Mouse (Mus musculus) hindbrain, embryonic 16.5 days (tissue): ENCODE measurements around the gene Abca17. TPM values are rescaled to one million over a fixed set of nuclear protein-coding genes. Genes with fewer than 3 reads are reported as not detected.

Experiments used
- ATAC-seq: fragments of 200-750 bp; cut with Nextera tagmentation; 2 replicates; pipeline ENCODE4 v1.8.0; 2017; ENCODE audit warnings: moderate TSS enrichment, moderate library complexity
- H3K27ac ChIP-seq: fragments of 300-500 bp; sonication (generic); 2 replicates; pipeline ENCODE4 v1.5.1; 2014; ENCODE audit warnings: low read depth, mild to moderate bottlenecking, control low read depth, low read length, moderate library complexity
- H3K27me3 ChIP-seq: fragments of 300-500 bp; sonication (generic); replicated peaks from 2 replicates; pipeline ENCODE4 v1.6.1; 2014; ENCODE audit warnings: low read length; ENCODE audit not compliant: control insufficient read depth, insufficient read depth
- H3K36me3 ChIP-seq: fragments of 300-500 bp; sonication (generic); 2 replicates; pipeline ENCODE4 v1.6.1; 2014; ENCODE audit warnings: mild to moderate bottlenecking, low read length, moderate library complexity, mixed read lengths; ENCODE audit not compliant: control insufficient read depth, insufficient read depth
- H3K4me1 ChIP-seq: fragments of 300-500 bp; sonication (generic); 2 replicates; pipeline ENCODE4 v1.6.1; 2014; ENCODE audit warnings: low read depth, low read length; ENCODE audit not compliant: control insufficient read depth, insufficient read depth
- H3K4me2 ChIP-seq: fragments of 300-500 bp; sonication (generic); 2 replicates; pipeline ENCODE4 v1.6.1; 2014; ENCODE audit warnings: mild to moderate bottlenecking, low read length, control low read depth, moderate library complexity
- H3K4me3 ChIP-seq: fragments of 300-500 bp; sonication (generic); 2 replicates; pipeline ENCODE4 v1.5.1; 2014; ENCODE audit warnings: mild to moderate bottlenecking, low read length, control low read depth, moderate library complexity
- H3K9ac ChIP-seq: fragments of 300-500 bp; sonication (generic); 2 replicates; pipeline ENCODE4 v1.6.1; 2014; ENCODE audit warnings: low read depth, mild to moderate bottlenecking, control low read depth, low read length, moderate library complexity
- H3K9me3 ChIP-seq: fragments of 300-500 bp; sonication (generic); 2 replicates; pipeline ENCODE4 v1.6.1; 2014; ENCODE audit warnings: mild to moderate bottlenecking, low read length, moderate library complexity; ENCODE audit not compliant: control insufficient read depth
- WGBS: fragments of 180-500 bp; shearing (Covaris S2); extraction: QIAGEN DNeasy Blood & Tissue Kit; methylation state at CpG from one replicate; pipeline ENCODE4 v1.1.7; 2014; 5-methylcytosine and 5-hydroxymethylcytosine counted together
- microRNA-seq: library from miRNA; unstranded; fragments of <30 nt; microRNA quantifications from one replicate; pipeline ENCODE4, GENCODE M21; 2017
- polyA plus RNA-seq: library from polyadenylated mRNA; unstranded; fragments of >200 nt; fragmentation: Nextera tagmentation; extraction: Ambion mirVana; gene quantifications from 2 replicates; pipeline ENCODE4 v1.2.1, GENCODE M21; 2015

Abca17 gene
- polyA plus RNA-seq, 1 experiment from 2014 or later = 1.2 TPM

- Histone ChIP-seq H3K4me1 (peaks cover 17% of the 10 kb centered on the region), H3K9me3 (no peaks in the 10 kb centered on the region), H3K36me3 (peaks cover 23% of the 10 kb centered on the region), H3K27me3 (no peaks in the 10 kb centered on the region), H3K4me2 (no peak overlapping the region), H3K9ac (no peak overlapping the region), H3K4me3 (no peak overlapping the region), H3K27ac (no peak overlapping the region)
- WGBS = 65% methylated on average over 4 of the region's 4 CpGs
- ATAC-seq = no peak
Measured at GRCm38 (mm10) chr17:24216836-24217235, 134.0 kb downstream of the Abca17 start.

Small RNA genes within 50 kb of the gene (microRNA-seq; reads per million reads assigned to microRNA genes)
- gene Gm24427 (not detected), gene Mir5134 (0.62 reads per million), gene Mir6965 (not detected)

Other genes with a start within 250 kb of the Abca17 start
- 63.5 and 65.1 TPM in 2 replicates for gene Pdpk1, start 200.1 kb downstream of the Abca17 start, polyA plus RNA-seq
- 35.2 and 41.0 TPM in 2 replicates for gene Amdhd2, start 187.3 kb downstream of the Abca17 start, polyA plus RNA-seq
- 1,653 and 1,817 TPM in 2 replicates for gene Atp6v0c, start 181.4 kb downstream of the Abca17 start, polyA plus RNA-seq
- gene Tbc1d24, start 145.5 kb downstream of the Abca17 start, polyA plus RNA-seq = 26.6 and 29.5 TPM in 2 replicates
- gene Ntn3, start 141.5 kb downstream of the Abca17 start, polyA plus RNA-seq = 4.5 and 4.6 TPM in 2 replicates
- 8.9 and 10.1 TPM in 2 replicates for gene Tedc2, start 130.2 kb downstream of the Abca17 start, polyA plus RNA-seq
- 14.4 and 17.6 TPM in 2 replicates for gene Ccnf, start 99.6 kb downstream of the Abca17 start, polyA plus RNA-seq
- gene Abca3, start 882 bp upstream of the Abca17 start, polyA plus RNA-seq = 30.1 and 34.5 TPM in 2 replicates
- 304 and 328 TPM in 2 replicates for gene Rnps1, start 63.5 kb upstream of the Abca17 start, polyA plus RNA-seq
- gene Eci1, start 75.6 kb upstream of the Abca17 start, polyA plus RNA-seq = 48.0 and 59.0 TPM in 2 replicates
- 6.1 and 9.4 TPM in 2 replicates for gene Dnase1l2, start 92.0 kb upstream of the Abca17 start, polyA plus RNA-seq
- 42.3 and 43.5 TPM in 2 replicates for gene E4f1, start 119.2 kb upstream of the Abca17 start, polyA plus RNA-seq
- gene Pgp, start 119.3 kb upstream of the Abca17 start, polyA plus RNA-seq = 83.9 and 85.4 TPM in 2 replicates
- gene Bricd5, start 122.8 kb upstream of the Abca17 start, polyA plus RNA-seq = 0.65 and 1.2 TPM in 2 replicates
- 36.2 and 39.3 TPM in 2 replicates for gene Mlst8, start 128.0 kb upstream of the Abca17 start, polyA plus RNA-seq
- 43.6 and 44.6 TPM in 2 replicates for gene Caskin1, start 137.5 kb upstream of the Abca17 start, polyA plus RNA-seq
- 85.9 and 94.2 TPM in 2 replicates for gene Traf7, start 176.9 kb upstream of the Abca17 start, polyA plus RNA-seq
- gene Rab26, start 183.1 kb upstream of the Abca17 start, polyA plus RNA-seq = 10.9 and 13.0 TPM in 2 replicates
- gene Pkd1, start 198.8 kb upstream of the Abca17 start, polyA plus RNA-seq = 26.8 and 29.9 TPM in 2 replicates